Mouse (Mus musculus) embryonic fibroblast, embryonic 13.5 days (primary cell): ENCODE measurements at regions not wholly inside any gene's neighbourhood (a gene's known extent, or its start where the extent isn't known, plus 50 kb on each side); places are given as distances from the start of the nearest gene placed in this dataset.

Source experiments
- CTCF ChIP-seq: IDR thresholded peaks from 2 replicates; pipeline ENCODE4 v1.5.1; 2011; ENCODE audit warnings: mild to moderate bottlenecking, control low read depth, low read length, moderate library complexity, borderline replicate concordance; ENCODE audit not compliant: insufficient read depth
- POLR2A ChIP-seq: IDR thresholded peaks from 2 replicates; pipeline ENCODE4 v1.6.1; 2011; ENCODE audit warnings: low read depth, mild to moderate bottlenecking, control low read depth, low read length, moderate library complexity

DNA sequence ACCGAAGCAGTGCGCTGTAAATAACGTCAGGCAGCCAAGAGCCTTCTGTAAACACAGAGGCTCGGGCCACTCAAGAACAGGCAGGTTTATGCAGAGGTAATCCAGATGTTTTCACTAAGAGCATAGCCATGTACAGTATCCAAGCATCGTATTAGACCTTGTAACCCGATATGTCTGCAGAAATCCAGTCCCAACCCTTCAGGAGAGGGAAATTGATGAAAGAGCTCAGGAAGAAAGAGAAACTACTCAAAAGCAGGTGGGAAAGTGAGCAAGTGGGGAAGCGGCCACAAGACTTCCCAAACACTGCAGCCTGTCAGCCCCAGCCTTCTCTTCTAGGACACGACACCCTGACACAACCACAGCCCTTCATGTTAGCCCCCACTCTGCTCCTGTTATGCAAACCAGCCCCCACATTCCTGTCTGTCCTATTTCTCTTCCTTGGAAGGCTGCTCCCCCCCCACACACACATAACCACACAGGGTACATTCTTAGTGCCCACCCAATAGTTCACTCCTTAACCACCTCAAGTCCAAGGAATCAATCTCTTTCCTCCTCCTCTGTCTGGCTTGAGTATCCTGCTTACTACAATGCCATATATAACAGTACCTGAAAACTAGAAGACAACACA is 179.7 kb downstream of the Adamts15 start:
- TF ChIP-seq POLR2A (no peak), CTCF (no peak)
